Mouse (Mus musculus): Measurements from ENCODE around the gene Emc4. TPM values are rescaled to one million over a fixed set of nuclear protein-coding genes. Genes with fewer than 3 reads are reported as not detected.

The Emc4 gene
- 67.7 and 81.2 TPM in 2 replicates for total RNA-seq (2017)

DNA sequence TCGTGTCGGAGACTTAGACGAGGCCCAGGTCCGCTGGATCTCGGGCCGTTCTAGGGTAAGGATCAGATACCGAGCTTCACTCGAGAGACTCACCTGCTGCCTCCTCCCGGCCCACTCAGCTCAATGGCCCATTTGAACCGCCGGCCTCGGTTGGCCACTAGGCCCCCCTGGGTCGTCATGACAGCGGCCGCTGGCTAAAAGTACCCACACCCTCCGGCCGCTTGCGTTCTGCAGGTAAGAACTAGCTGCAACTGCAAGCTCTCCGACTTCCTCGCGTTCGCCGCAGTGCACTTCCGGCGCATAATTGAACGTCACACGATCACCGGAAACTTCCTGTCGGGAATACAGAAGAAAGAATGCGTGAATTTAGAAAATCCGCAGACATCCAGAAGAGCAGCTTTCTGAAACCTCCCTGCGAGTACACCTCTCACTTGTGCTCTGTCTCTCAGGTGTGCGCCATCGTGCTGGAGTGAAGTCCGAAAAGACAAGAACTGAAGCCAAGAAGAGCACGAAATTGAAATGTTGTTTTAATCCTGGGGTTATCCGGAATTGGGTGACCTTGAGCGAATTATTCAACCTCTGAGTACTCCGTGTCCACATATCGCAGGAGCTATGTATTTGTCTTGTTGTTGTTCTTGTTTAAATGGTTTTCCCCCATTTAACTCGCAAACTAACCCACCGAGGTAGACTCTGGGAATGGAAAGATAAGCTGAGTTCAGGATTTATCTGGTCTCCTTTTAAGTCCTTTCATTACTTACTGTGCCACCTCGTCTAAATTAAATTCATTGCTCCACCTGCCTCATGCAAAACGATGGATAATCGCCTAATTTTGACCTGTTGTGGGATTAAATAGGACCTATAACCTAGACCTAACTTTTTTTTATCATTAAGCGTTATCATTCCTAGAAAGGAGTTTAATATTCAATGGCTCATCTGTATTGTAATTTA is at the start of gene Emc4:
TSS of gene Emc4 (minus strand) at position 302 of the 948 bp plus-strand sequence.
- peak; percentile 94 for ATAC-seq (replicated peaks; ENCODE audit: low read depth, poor library complexity, severe bottlenecking)

DNA sequence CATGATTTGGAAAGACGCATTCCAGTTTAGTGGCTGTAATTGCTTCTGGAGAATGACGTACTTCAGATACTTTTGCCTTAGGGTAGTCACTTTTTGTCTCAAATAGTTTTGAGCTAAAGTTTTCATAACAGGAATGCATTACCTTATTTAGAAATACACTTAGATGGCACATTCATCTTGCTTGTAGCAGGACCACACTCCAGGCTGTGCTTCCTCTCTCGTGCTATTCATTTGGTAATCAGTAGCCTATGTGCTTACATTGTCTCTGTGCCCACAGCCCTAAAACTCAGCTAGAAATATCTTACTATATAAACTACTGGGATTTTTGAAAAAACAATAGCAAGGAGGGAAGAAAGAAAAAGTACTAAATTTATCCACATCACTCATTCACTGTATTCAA is 39.2 kb upstream of the Emc4 start:
- no peak for ATAC-seq (replicated peaks; ENCODE audit: low read depth, poor library complexity, severe bottlenecking)

GRCm38 (mm10) chr2:112396649-112397048 is 28.8 kb upstream of the Emc4 start:
- peak; percentile 86 for ATAC-seq (replicated peaks; ENCODE audit: low read depth, poor library complexity, severe bottlenecking)

GRCm38 (mm10) chr2:112393958-112394357 is 26.1 kb upstream of the Emc4 start:
- peak; percentile 37 for ATAC-seq (replicated peaks; ENCODE audit: low read depth, poor library complexity, severe bottlenecking)

GRCm38 (mm10) chr2:112392689-112393088 is 24.9 kb upstream of the Emc4 start:
- no peak; the same call in 1 of the 2 replicates for ATAC-seq (replicated peaks; ENCODE audit: low read depth, poor library complexity, severe bottlenecking)

- ATAC-seq (replicated peaks; ENCODE audit: low read depth, poor library complexity, severe bottlenecking): peak; percentile 24; the same call in 1 of the 2 replicates
Observed at GRCm38 (mm10) chr2:112391346-112392000, 23.6 kb upstream of the Emc4 start.

DNA sequence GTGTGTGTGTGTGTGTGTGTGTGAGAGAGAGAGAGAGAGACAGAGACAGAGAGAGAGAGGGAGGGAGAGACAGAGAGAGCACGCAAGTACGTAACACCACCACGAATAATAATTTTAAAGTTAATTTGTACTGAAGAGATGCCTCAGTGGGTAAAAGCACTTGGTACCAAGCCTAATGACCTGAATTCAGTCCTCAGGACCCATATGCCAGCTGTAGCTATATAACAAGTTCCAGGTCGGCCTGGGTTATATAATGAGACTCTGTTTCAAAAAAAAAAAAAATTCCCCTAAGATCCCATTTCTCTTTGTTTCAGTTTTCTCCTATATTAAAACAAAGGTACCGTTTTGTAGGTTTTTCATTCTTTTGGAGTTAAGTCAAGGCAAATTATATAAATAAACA is 23.0 kb upstream of the Emc4 start:
- no peak for ATAC-seq (replicated peaks; ENCODE audit: low read depth, poor library complexity, severe bottlenecking)

GRCm38 (mm10) chr2:112381219-112381618 is 13.4 kb upstream of the Emc4 start:
- no peak for ATAC-seq (replicated peaks; ENCODE audit: low read depth, poor library complexity, severe bottlenecking)

DNA sequence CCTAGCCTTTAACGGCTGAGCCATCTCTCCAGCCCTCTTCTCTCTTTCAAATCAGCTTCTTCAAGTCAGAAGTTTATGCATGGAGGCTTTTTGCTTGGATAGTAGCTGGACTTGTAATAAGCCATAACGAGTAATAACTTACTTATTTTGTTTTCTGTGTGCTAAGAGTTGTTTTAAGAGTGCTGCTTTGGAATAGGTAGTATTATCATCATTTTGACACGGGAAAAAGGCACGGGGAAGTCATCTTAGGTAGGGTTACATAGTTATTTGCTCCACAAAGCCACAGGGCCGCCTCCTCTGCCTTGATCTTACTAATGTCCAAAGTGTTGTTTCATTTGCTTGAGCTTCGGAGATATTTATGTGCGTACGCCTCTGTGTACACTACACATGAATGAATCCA is 12.3 kb upstream of the Emc4 start:
- no peak for ATAC-seq (replicated peaks; ENCODE audit: low read depth, poor library complexity, severe bottlenecking)

DNA sequence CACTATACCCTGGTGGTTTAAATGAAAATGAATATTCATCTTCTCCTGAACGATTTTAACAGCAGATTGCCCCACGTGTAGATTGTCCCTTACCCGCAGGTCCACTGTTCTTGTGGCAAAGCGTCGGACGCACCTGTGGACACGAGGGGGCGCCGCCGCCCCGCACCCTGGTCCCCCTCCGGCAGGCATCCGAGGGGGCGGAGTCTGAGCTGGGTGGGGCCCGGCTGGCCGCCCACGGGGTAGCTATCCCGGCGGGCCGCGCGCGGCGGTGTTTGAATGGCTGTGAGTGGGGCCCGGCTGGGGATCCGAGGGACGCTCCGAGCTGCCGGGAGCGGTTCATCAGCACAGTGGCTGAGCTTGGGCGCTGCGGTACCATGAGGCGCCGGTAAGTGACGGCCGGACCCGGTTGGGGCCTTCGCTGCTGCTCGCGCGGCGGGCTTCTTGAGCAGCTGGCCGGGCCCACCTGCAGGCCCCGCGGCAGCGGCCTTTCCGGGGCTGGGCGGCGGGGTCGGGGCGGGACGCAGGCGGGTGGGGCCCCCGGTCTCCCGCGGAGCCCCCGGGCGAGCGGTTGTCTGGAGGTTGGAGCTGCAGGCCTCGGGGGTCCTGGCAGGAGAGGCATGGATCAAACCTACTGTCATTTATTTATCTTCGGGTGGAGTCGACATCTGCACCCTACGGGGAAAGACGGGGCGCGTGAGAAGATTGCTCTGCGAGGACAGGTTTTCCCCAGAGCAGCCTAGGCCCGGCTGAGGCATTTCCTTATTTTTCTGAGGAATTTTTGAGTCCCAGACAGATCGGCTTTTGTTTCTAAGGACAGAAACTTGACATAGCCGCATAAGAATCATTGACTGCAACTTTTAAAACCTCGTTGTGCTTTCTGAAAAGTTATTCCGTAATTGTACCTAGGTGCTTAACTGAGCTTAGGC is 11.4 kb upstream of the Emc4 start, which contains the start of gene Katnbl1:
TSS of gene Katnbl1 (plus strand) at position 239 of the 926 bp plus-strand sequence.
- ATAC-seq (replicated peaks; ENCODE audit: low read depth, poor library complexity, severe bottlenecking): peak; percentile 91

- peak; percentile 47 for ATAC-seq (replicated peaks; ENCODE audit: low read depth, poor library complexity, severe bottlenecking)
Observed at GRCm38 (mm10) chr2:112374610-112375009, 6.8 kb upstream of the Emc4 start.

DNA sequence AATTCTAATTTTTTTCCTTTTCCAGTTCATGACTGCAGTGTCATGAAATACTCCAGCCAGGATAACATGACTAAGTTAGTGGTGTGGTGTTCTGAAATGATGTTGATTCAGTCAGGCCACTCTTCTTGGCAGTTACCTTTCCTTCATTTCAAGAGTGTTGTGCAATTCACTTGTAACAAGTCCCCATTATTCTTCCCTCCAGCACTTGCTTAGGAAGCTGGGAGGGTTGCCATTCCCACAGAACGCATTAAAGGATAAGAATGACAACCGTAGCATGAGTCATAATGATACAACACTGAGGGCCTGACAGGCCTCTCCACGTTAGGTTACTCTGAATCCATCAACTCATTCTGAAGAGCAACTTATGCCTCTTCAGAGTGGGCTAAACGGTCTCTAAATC is 5.3 kb upstream of the Emc4 start:
- ATAC-seq (replicated peaks; ENCODE audit: low read depth, poor library complexity, severe bottlenecking): no peak

- no peak for ATAC-seq (replicated peaks; ENCODE audit: low read depth, poor library complexity, severe bottlenecking)
Observed at GRCm38 (mm10) chr2:112369941-112370340, 2.1 kb upstream of the Emc4 start.

GRCm38 (mm10) chr2:112367222-112367621 is 605 bp downstream of the Emc4 start:
- peak; percentile 24 for ATAC-seq (replicated peaks; ENCODE audit: low read depth, poor library complexity, severe bottlenecking)

DNA sequence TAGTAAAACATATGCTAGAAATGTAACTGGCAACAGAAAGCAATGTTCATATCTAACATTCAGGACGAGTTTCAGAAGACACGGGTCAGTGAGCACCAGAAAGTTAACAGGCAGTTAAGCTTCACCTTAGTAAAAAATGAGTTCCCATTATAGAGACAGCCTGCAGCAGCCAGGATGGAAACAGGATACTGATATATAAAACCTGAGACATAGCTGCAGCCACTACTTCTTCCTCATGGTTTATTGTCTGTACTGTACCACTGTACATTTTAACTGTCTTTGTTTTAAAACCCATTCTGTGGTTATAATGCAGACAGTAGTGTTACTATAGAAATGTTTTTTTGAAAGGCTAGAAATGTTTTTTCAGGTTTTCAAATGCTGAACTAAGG is 7.1 kb downstream of the Emc4 start:
- no peak for ATAC-seq (replicated peaks; ENCODE audit: low read depth, poor library complexity, severe bottlenecking)

DNA sequence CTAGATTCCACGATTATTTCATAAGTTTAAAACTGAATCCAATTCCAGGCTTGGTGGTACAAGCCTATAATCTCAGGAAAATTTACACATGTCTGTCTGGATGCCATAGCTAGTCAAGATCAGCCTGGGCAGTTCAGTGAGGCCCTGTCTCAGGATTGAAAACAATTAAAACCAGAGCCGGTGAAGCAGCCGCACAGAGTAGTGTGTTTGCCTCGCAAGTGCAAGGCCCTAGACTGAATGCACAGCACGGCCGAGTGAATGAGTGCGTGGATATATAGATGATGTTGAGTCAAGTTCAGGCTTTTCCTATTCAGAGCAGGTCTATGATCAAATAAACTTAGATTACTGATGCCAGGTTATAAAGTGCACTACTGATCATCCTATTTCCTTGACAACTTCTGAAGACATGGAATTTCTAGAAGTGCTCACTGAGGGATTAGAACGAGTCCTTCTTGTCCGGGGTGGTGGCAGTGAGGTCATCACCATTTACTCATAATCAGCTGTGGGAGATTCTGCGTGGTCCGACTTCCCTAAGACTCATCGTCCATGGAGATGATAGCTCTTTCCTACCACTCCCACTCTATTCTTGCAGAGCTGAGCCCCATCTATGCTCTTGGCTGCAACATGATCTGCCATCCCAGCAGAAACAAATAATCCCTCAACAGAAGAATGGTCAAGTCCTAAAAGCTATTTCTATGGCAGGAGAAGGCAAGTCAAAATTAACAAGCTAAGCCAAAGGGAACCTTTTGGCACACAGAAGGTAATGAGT is 7.6 kb downstream of the Emc4 start:
- no peak for ATAC-seq (replicated peaks; ENCODE audit: low read depth, poor library complexity, severe bottlenecking)

DNA sequence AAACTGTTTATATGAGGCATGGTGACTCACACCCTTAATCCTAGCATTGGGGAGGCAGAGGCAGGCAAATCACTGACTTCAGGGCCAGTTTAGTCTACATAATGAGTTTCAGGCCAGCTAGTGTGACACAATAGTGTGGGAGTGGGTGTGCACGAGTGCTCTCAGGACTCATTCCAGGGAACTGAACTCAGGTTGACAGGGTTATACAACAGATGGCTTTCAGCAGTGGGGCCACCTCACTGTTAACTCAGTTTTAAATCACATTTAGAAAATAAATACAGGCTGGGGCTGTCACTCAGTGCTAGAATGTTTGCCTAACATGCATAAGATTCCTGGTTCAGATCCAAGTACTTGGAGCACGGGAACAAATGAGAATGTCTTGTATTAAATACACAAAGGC is 8.2 kb downstream of the Emc4 start:
- ATAC-seq (replicated peaks; ENCODE audit: low read depth, poor library complexity, severe bottlenecking): no peak

DNA sequence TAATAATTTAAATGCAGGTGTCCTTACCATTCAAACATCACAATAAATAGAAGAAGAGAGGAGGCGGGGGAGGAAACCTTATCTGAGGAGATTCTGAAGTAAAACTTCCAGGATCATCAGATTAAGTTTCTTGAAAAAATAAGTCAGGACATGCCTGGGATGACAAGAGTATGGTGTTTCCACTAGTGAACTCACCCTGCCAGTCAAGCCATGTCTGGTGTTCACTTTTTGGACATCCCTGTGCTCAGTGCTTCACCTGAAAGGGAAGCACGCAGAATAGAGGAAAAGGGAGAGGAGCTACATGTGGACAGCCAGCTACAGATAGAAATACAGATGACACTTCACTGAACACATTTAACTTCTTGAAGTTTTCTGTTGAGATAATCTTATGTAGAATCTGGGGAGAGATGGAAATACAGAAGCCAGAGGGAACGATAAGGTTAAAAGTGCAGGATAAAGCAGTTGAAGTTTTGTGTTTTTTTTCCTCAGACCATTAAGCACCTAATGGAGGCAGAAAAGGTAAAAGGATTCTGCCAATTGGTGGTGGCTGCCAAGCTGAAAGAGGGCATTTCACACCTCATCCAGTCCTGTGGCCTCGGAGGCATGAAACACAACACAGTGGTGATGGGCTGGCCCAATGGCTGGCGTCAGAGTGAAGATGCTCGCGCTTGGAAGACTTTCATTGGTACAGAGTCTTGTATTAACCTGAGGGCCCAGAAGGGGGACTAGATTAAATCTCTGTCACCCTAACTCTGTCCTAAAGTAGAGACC is 14.0 kb downstream of the Emc4 start:
- no peak for ATAC-seq (replicated peaks; ENCODE audit: low read depth, poor library complexity, severe bottlenecking)

DNA sequence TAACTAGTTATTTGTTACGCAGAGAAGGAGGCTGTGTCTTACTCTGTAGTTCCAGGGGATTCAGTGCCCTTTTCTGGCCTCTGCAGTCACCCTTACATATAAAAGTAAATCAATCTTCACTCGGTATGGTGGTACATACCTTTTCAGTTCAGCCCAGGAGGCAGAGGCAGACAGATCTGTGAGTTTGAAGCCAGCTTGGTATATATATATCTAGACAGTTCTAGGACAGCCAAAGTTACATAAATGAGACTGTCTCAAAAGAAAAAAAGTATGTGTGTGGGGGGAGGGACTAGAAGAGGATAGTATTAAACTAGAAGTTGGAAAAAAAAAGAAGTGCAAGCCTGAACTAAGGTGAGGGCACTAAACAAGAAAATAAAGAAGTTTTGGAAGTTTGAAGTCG is 19.6 kb downstream of the Emc4 start:
- no peak for ATAC-seq (replicated peaks; ENCODE audit: low read depth, poor library complexity, severe bottlenecking)

All from common myeloid progenitor, adult 5-6 weeks (primary cell).